Mouse (Mus musculus): ENCODE results near the gene Trpc7. TPM values are rescaled to one million over a fixed set of nuclear protein-coding genes. Genes with fewer than 3 reads are reported as not detected.

Trpc7 gene
- polyA plus RNA-seq, 1 experiment from 2014 or later = not detected

Other genes starting within 250 kb of the Trpc7 start
- gene Smad5, start 193.0 kb downstream of the Trpc7 start, polyA plus RNA-seq (2015; fragmentation: Nextera tagmentation; extraction: Ambion mirVana) = 31.7 and 32.1 TPM in 2 replicates
- 0.99 and 1.3 TPM in 2 replicates for gene Gm45623, start 142.2 kb downstream of the Trpc7 start, polyA plus RNA-seq (2015; fragmentation: Nextera tagmentation; extraction: Ambion mirVana)